Mouse (Mus musculus) intestine, embryonic 14.5 days (tissue): ENCODE measurements around the gene Idua. TPM values are rescaled to one million over a fixed set of nuclear protein-coding genes. Genes with fewer than 3 reads are reported as not detected.

Experiments
- ATAC-seq: fragments of 200-750 bp; cut with Nextera tagmentation; replicated peaks from 2 replicates; pipeline ENCODE4 v1.8.0; 2017; ENCODE audit warnings: low read depth, moderate number of reproducible peaks, moderate TSS enrichment, moderate library complexity; ENCODE audit not compliant: low FRiP score, low TSS enrichment
- DNase-seq: peaks from one replicate; pipeline ENCODE4 v3.0.0-alpha.2; 2018; ENCODE audit warnings: low spot score
- H3K27ac ChIP-seq: fragments of 300-500 bp; sonication (generic); 2 replicates; pipeline ENCODE4 v1.5.1; 2014; ENCODE audit warnings: low read depth, mild to moderate bottlenecking, control low read depth
- H3K27me3 ChIP-seq: fragments of 300-500 bp; sonication (generic); replicated peaks from 2 replicates; pipeline ENCODE4 v1.6.1; 2014; ENCODE audit warnings: low read length, control low read depth; ENCODE audit not compliant: control insufficient read depth, insufficient read depth
- H3K36me3 ChIP-seq: fragments of 300-500 bp; sonication (generic); 2 replicates; pipeline ENCODE4 v1.6.1; 2014; ENCODE audit warnings: low read length, control low read depth; ENCODE audit not compliant: control insufficient read depth, insufficient read depth
- H3K4me1 ChIP-seq: fragments of 300-500 bp; sonication (generic); replicated peaks from 2 replicates; pipeline ENCODE4 v1.6.1; 2014; ENCODE audit warnings: low read length, control low read depth, mixed read lengths; ENCODE audit not compliant: control insufficient read depth, insufficient read depth
- H3K4me2 ChIP-seq: fragments of 300-500 bp; sonication (generic); 2 replicates; pipeline ENCODE4 v1.6.1; 2014; ENCODE audit warnings: low read length
- H3K4me3 ChIP-seq: fragments of 300-500 bp; sonication (generic); 2 replicates; pipeline ENCODE4 v1.5.1; 2014; ENCODE audit warnings: low read depth, low read length, control low read depth, mixed read lengths
- H3K9ac ChIP-seq: fragments of 300-500 bp; sonication (generic); 2 replicates; pipeline ENCODE4 v1.6.1; 2014; ENCODE audit warnings: mild to moderate bottlenecking, low read length
- H3K9me3 ChIP-seq: fragments of 300-500 bp; sonication (generic); 2 replicates; pipeline ENCODE4 v1.6.1; 2016; ENCODE audit warnings: low read length, control low read depth; ENCODE audit not compliant: control insufficient read depth
- WGBS: fragments of 180-500 bp; shearing (Covaris S2); extraction: QIAGEN DNeasy Blood & Tissue Kit; methylation state at CpG from one replicate; pipeline ENCODE4 v1.1.7; 2014; 5-methylcytosine and 5-hydroxymethylcytosine counted together
- polyA plus RNA-seq: library from polyadenylated mRNA; unstranded; fragments of >200 nt; fragmentation: Nextera tagmentation; extraction: Ambion mirVana; gene quantifications from 2 replicates; pipeline ENCODE4 v1.2.1, GENCODE M21; 2014

The Idua gene
- polyA plus RNA-seq, 1 experiment from 2014 or later, result 13.4 TPM

- H3K4me3 ChIP-seq, result no peak overlapping the region
- no peak overlapping the region for H3K4me2 ChIP-seq
- peaks cover 25% of the 10 kb centered on the region for H3K4me1 ChIP-seq
- ATAC-seq, result no peak
- H3K9me3 ChIP-seq, result no peaks in the 10 kb centered on the region
- DNase-seq, result no peak
- 26% methylated on average over 4 of the region's 4 CpGs for WGBS
- peak overlapping the region; percentile 33; the same call in 1 of the 2 replicates for H3K27ac ChIP-seq
- no peak overlapping the region for H3K9ac ChIP-seq
- H3K36me3 ChIP-seq, result no peaks in the 10 kb centered on the region
- H3K27me3 ChIP-seq, result no peaks in the 10 kb centered on the region
These were observed 37.2 kb downstream of the Idua start for GRCm38 (mm10) chr5:108697341-108697753.

DNA sequence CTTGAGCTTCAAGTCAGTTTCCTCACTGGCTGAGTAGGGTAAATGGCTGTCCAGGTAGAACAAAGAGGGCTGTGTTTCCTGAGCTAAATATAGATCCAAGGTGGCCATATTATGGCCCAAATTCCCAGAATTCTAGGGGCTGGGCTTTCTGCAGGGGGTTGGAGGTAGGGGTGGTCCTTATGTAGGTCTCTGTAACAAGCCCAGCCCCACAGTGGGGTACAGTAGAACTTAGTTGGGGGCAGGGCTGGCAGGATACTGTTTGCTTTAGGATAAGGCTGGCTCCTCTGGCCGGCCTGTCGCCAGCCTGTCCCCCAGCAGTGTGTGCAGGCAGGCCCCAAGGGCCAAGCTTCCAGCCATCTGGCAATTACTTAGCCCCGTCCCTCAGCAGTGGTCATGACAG lies 40.2 kb downstream of the Idua start:
- Histone ChIP-seq H3K27me3 (no peaks in the 10 kb centered on the region), H3K27ac (peak overlapping the region; percentile 74), H3K4me2 (no peak overlapping the region), H3K4me1 (peaks cover 14% of the 10 kb centered on the region), H3K4me3 (no peak overlapping the region), H3K36me3 (peaks cover 14% of the 10 kb centered on the region), H3K9ac (no peak overlapping the region), H3K9me3 (no peaks in the 10 kb centered on the region)
- ATAC-seq, result peak; percentile 68
- WGBS, result 33% methylated on average over 3 of the region's 3 CpGs
- DNase-seq, result no peak

GRCm38 (mm10) chr5:108701341-108702021 lies 41.4 kb downstream of the Idua start:
- Histone ChIP-seq H3K4me3 (no peak overlapping the region), H3K27ac (no peak overlapping the region), H3K36me3 (peaks cover 26% of the 10 kb centered on the region), H3K4me1 (peaks cover 8% of the 10 kb centered on the region), H3K4me2 (no peak overlapping the region), H3K9me3 (no peaks in the 10 kb centered on the region), H3K27me3 (no peaks in the 10 kb centered on the region), H3K9ac (no peak overlapping the region)
- WGBS, result 84% methylated on average over 10 of the region's 10 CpGs
- ATAC-seq, result no peak
- DNase-seq, result no peak

- H3K27ac ChIP-seq, result peak overlapping the region; percentile 24; the same call in 1 of the 2 replicates
- no peak overlapping the region for H3K4me3 ChIP-seq
- no peak overlapping the region for H3K4me2 ChIP-seq
- H3K9ac ChIP-seq, result no peak overlapping the region
- peaks cover 41% of the 10 kb centered on the region for H3K36me3 ChIP-seq
- ATAC-seq (peak; percentile 40), DNase-seq (no peak)
- 77% methylated on average over 12 of the region's 12 CpGs for WGBS
- no peaks in the 10 kb centered on the region for H3K9me3 ChIP-seq
- H3K27me3 ChIP-seq, result no peaks in the 10 kb centered on the region
- 0 out of 2 replicates have a peak, but pooled peaks cover 3% of the 10 kb centered on the region for H3K4me1 ChIP-seq
These were observed 43.9 kb downstream of the Idua start for GRCm38 (mm10) chr5:108703754-108704626.

DNA sequence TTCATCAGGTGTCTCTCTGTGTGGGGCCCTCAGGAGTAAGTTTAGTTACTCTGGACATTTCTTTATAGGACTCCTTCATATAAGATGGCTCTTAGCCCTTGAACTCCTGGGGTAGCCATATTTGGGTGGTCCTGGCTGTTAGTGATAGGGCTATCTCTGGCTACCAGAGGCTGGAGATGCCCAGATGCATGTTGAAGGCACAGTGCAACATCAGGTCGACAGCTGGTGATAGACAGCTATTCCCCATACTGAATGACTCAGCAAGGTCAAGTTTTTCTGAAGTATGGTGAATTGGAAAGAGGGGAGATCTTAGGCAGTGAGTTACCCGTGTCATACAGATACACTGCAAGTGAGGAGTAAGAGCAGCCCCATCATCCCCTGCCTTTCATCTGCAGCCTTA lies 47.6 kb downstream of the Idua start:
- Histone ChIP-seq H3K27me3 (no peaks in the 10 kb centered on the region), H3K4me1 (no peaks in the 10 kb centered on the region), H3K4me2 (no peak overlapping the region), H3K4me3 (no peak overlapping the region), H3K36me3 (peaks cover 41% of the 10 kb centered on the region), H3K9me3 (no peaks in the 10 kb centered on the region), H3K9ac (no peak overlapping the region), H3K27ac (no peak overlapping the region)
- DNase-seq (no peak), ATAC-seq (no peak)
- WGBS, result 82% methylated on average over 2 of the region's 2 CpGs

DNA sequence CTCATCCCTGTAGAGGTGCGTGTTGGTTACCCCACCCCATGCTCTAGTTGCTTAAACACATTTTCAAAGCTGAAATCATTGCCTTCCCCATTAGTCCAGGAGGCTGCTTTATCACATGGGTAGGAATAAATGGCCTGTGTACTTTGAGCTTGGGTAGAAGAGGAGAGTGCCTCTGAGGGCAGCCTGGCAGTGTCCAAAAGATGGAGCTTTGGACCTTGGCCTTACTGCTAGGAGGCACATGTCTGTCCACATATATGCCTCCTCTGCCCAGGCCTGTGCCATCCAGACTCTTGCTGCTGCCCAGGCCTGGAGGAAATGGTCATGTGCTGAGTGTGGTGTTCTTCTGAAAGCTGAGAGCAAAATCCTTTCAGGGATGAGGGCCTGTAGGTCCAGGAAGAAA lies 48.3 kb downstream of the Idua start:
- no peak for DNase-seq
- ATAC-seq, result no peak
- H3K36me3 ChIP-seq, result peaks cover 41% of the 10 kb centered on the region
- WGBS, result 89% methylated on average over 1 of the region's 1 CpGs
- no peak overlapping the region for H3K9ac ChIP-seq
- no peaks in the 10 kb centered on the region for H3K4me1 ChIP-seq
- no peaks in the 10 kb centered on the region for H3K9me3 ChIP-seq
- no peak overlapping the region for H3K4me2 ChIP-seq
- H3K27me3 ChIP-seq, result no peaks in the 10 kb centered on the region
- H3K27ac ChIP-seq, result no peak overlapping the region
- no peak overlapping the region for H3K4me3 ChIP-seq

- ATAC-seq (no peak), DNase-seq (no peak)
- Histone ChIP-seq H3K4me1 (no peaks in the 10 kb centered on the region), H3K9me3 (no peaks in the 10 kb centered on the region), H3K27ac (no peak overlapping the region), H3K27me3 (no peaks in the 10 kb centered on the region), H3K4me3 (no peak overlapping the region), H3K9ac (no peak overlapping the region), H3K36me3 (peaks cover 39% of the 10 kb centered on the region), H3K4me2 (no peak overlapping the region)
- WGBS, result 38% methylated on average over 6 of the region's 6 CpGs
These were observed 49.0 kb downstream of the Idua start for GRCm38 (mm10) chr5:108708981-108709731.

DNA sequence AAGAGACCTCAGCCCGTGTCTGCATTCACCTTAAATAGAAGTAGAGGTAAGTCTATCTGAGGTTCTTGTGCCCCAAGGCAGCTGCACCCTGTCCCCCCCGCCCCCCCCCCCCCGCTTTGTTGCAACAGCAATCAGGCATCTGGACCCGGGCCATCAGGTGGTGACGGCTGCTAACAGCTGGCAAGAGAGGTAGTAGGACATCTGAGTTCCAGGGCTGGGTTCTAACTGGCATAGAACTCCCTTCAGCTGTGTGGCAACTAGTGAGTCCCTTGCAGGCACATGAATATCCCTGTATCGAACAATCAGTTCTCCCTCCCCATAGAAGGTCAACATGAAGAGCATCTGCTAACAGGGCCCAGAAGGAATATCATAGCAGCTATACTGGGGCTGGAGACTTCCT lies 51.8 kb downstream of the Idua start:
- no peaks in the 10 kb centered on the region for H3K4me1 ChIP-seq
- no peak overlapping the region for H3K4me3 ChIP-seq
- H3K27ac ChIP-seq, result no peak overlapping the region
- no peak overlapping the region for H3K9ac ChIP-seq
- no peaks in the 10 kb centered on the region for H3K9me3 ChIP-seq
- no peaks in the 10 kb centered on the region for H3K27me3 ChIP-seq
- H3K36me3 ChIP-seq, result peaks cover 10% of the 10 kb centered on the region
- DNase-seq, result no peak
- 85% methylated on average over 6 of the region's 6 CpGs for WGBS
- no peak for ATAC-seq
- H3K4me2 ChIP-seq, result no peak overlapping the region
